Mouse (Mus musculus) activated CD4-positive, CD25-positive, alpha-beta regulatory T cell, adult 4 months (primary cell): ENCODE results near the gene Ott. TPM values are rescaled to one million over a fixed set of nuclear protein-coding genes. Genes with fewer than 3 reads are reported as not detected.
"Not testable (repeated sequence)": the region's sequence is repeated elsewhere in the genome, so short reads cannot be mapped to it uniquely, and the experiment has no call there.

Experiments used
- ATAC-seq: one replicate; pipeline ENCODE4 v1.8.0; 2017
- polyA plus RNA-seq, 2 experiments: library from polyadenylated mRNA; unstranded; fragments of 100-300 nt; shearing (Covaris generic); gene quantifications; one replicate each; pipeline ENCODE4 v1.2.1; 2017

Gene Ott
- not detected for polyA plus RNA-seq

GRCm38 (mm10) chrX:149073982-149074381 is at the start of gene Ott:
Gene Ott, plus strand, starts transcription at chrX:149074282.
- ATAC-seq = not testable (repeated sequence)

Other genes starting within 250 kb of the Ott start
- gene Luzp4, start 216.6 kb upstream of the Ott start, polyA plus RNA-seq = not detected
- not detected for gene Gm15093, start 198.1 kb downstream of the Ott start, polyA plus RNA-seq